Mouse (Mus musculus) MEL (cell line): ENCODE data around the gene Vsir.

ENCODE experiments used
- CTCF ChIP-seq, 3 experiments: IDR thresholded peaks in 2 of 3; conservative IDR thresholded peaks in 1 of 3; 2 replicates each; pipeline ENCODE4 v1.5.1; 2011 to 2012; ENCODE audit warnings: low read length in 3 of 3, low read depth in 2 of 3, mild to moderate bottlenecking in 2 of 3, improper control_type of control experiment in 1 of 3, inconsistent platforms in 1 of 3, mixed read lengths in 1 of 3, moderate library complexity in 1 of 3; ENCODE audit not compliant: control insufficient read depth in 1 of 3, insufficient read depth in 1 of 3, poor library complexity in 1 of 3, severe bottlenecking in 1 of 3
- E2F4 ChIP-seq: IDR thresholded peaks from 2 replicates; pipeline ENCODE4 v1.6.1; 2011; ENCODE audit warnings: low read depth, low read length, improper control_type of control experiment, borderline replicate concordance
- MAX ChIP-seq: IDR thresholded peaks from 2 replicates; pipeline ENCODE4 v1.6.1; 2011; ENCODE audit warnings: low read length, improper control_type of control experiment
- POLR2A ChIP-seq, 2 experiments: IDR thresholded peaks; 2 replicates each; pipeline ENCODE4 v1.6.1; 2011 to 2012; ENCODE audit warnings: low read length in 2 of 2, mild to moderate bottlenecking in 2 of 2, control low read depth in 1 of 2, improper control_type of control experiment in 1 of 2, low read depth in 1 of 2, moderate library complexity in 1 of 2; ENCODE audit not compliant: control insufficient read depth in 1 of 2, insufficient read depth in 1 of 2, poor library complexity in 1 of 2
- TAL1 ChIP-seq: IDR thresholded peaks from 2 replicates; pipeline ENCODE4 v1.6.1; 2012; ENCODE audit warnings: mild to moderate bottlenecking, inconsistent platforms, low read length, moderate library complexity, mixed read lengths
- ZC3H11A ChIP-seq: IDR thresholded peaks from 2 replicates; pipeline ENCODE4 v1.6.1; 2012; ENCODE audit warnings: low read depth, mild to moderate bottlenecking, inconsistent platforms, low read length, improper control_type of control experiment
- ZMIZ1 ChIP-seq: IDR thresholded peaks from 2 replicates; pipeline ENCODE4 v1.6.1; 2012; ENCODE audit warnings: low read depth, mild to moderate bottlenecking, inconsistent platforms, low read length, improper control_type of control experiment, moderate library complexity

DNA sequence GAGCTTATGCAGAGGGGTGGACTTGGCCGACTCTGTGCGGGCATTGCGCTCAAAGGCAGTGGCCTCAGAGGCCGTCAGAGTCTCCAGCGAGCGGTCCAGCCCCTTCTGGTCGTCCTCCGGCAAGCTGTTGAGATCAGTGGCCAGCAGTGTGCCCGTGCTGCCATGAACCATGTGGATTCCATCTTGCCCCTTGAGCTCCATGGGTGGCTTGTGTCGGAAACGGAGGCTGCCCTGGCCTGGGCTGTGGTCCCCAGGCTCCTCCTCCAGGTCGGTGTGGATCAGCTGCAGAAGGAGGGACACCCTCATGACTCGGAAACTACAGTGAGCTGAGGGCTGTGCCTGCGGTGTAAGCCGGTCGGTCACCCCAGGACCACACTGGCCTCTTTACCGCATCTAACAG is 43.2 kb upstream of the Vsir start:
- TF ChIP-seq E2F4 (no peak), POLR2A (IDR thresholded peaks at IDR 0.05; ENCODE audit: control insufficient read depth in 1 of 2, insufficient read depth in 1 of 2, low read depth in 1 of 2, low read length in 2 of 2, poor library complexity in 1 of 2) (no peak), TAL1 (no peak), CTCF (IDR thresholded peaks at IDR 0.05 in 2 of 3, conservative IDR thresholded peaks at IDR 0.05 in 1 of 3; ENCODE audit: control insufficient read depth in 1 of 3, insufficient read depth in 1 of 3, low read depth in 2 of 3, low read length in 3 of 3, poor library complexity in 1 of 3, severe bottlenecking in 1 of 3) (no peak), MAX (no peak), ZC3H11A (no peak), ZMIZ1 (no peak)
